Mouse (Mus musculus) neural tube, embryonic 10.5 days (tissue): ENCODE data around the gene Med13l.
A peak's percentile ranks its signal among the peaks of the same experiment; 100 is the strongest.

Experiments used
- DNase-seq: peaks from one replicate; pipeline ENCODE4 v3.0.0-alpha.2; 2017; ENCODE audit warnings: low spot score; ENCODE audit errors: extremely low spot score

Gene Med13l

GRCm38 (mm10) chr5:118688886-118689835, 128.7 kb downstream of the Med13l start:
- DNase-seq: no peak

GRCm38 (mm10) chr5:118691025-118691709, 130.7 kb downstream of the Med13l start:
- no peak for DNase-seq

- DNase-seq: no peak
These were observed 131.2 kb downstream of the Med13l start for GRCm38 (mm10) chr5:118691710-118692040.

GRCm38 (mm10) chr5:118693996-118694395, 133.5 kb downstream of the Med13l start:
- no peak for DNase-seq

GRCm38 (mm10) chr5:118697073-118697472, 136.6 kb downstream of the Med13l start:
- DNase-seq: no peak

- DNase-seq: no peak
These were observed 140.5 kb downstream of the Med13l start for GRCm38 (mm10) chr5:118700978-118701377.

- DNase-seq: no peak
These were observed 142.2 kb downstream of the Med13l start for GRCm38 (mm10) chr5:118702674-118703073.

GRCm38 (mm10) chr5:118704148-118704547, 143.7 kb downstream of the Med13l start:
- DNase-seq: no peak

GRCm38 (mm10) chr5:118704960-118705359, 144.5 kb downstream of the Med13l start:
- DNase-seq: no peak

GRCm38 (mm10) chr5:118706009-118706408, 145.5 kb downstream of the Med13l start:
- no peak for DNase-seq

- no peak for DNase-seq
These were observed 145.9 kb downstream of the Med13l start for GRCm38 (mm10) chr5:118706414-118706813.

- no peak for DNase-seq
These were observed 147.0 kb downstream of the Med13l start for GRCm38 (mm10) chr5:118707501-118707900.

- peak; percentile 68 for DNase-seq
These were observed 147.9 kb downstream of the Med13l start for GRCm38 (mm10) chr5:118708215-118708949.

GRCm38 (mm10) chr5:118709847-118710251, 149.4 kb downstream of the Med13l start:
- no peak for DNase-seq

GRCm38 (mm10) chr5:118715518-118715917, 155.0 kb downstream of the Med13l start:
- DNase-seq: no peak

- DNase-seq: no peak
These were observed 156.1 kb downstream of the Med13l start for GRCm38 (mm10) chr5:118716295-118717271.

- no peak for DNase-seq
These were observed 157.0 kb downstream of the Med13l start for GRCm38 (mm10) chr5:118717456-118717855.

GRCm38 (mm10) chr5:118718070-118718469, 157.6 kb downstream of the Med13l start:
- no peak for DNase-seq

- no peak for DNase-seq
These were observed 160.9 kb downstream of the Med13l start for GRCm38 (mm10) chr5:118721416-118721815.

GRCm38 (mm10) chr5:118721848-118722247, 161.4 kb downstream of the Med13l start:
- DNase-seq: no peak

- DNase-seq: no peak
These were observed 162.0 kb downstream of the Med13l start for GRCm38 (mm10) chr5:118722456-118722855.
